Mouse (Mus musculus): ENCODE results near the gene Spp1.

The Spp1 gene

DNA sequence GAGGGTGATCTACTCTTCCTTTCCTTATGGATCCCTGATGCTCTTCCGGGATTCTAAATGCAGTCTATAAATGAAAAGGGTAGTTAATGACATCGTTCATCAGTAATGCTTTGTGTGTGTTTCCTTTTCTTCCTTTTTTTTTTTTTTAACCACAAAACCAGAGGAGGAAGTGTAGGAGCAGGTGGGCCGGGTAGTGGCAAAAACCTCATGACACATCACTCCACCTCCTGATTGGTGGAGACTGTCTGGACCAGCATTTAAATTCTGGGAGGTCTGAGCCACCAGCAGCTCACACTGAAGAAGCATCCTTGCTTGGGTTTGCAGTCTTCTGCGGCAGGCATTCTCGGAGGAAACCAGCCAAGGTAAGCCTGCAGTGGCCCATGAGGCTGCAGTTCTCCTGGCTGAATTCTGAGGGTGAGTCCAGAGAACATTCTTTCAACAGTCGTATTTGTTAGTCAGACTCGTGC lies at the start of gene Spp1:
Gene Spp1 (plus strand): TSS at position 284 of the 467 bp plus-strand sequence.
- no peak for DNase-seq (ENCODE audit: low spot score in 2 of 2)

DNA sequence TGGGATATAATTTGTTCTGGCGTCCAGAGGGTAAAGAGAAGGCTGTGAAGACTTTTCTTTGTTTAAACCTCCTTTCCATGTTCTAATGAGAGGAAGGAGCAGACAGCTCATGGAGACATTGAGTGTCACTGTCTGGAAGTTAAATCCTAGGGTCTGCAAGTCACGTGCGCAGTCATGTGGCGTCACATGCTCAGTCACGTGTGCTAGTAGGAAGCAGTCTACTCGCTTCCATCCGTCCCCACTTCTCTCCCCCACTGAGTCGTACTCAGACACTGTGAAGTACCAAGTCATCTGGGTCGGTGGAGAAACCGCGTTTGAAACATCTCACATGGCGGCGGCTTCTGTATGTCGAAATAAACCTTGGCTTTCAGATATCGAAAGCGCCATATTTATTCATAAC lies 49.4 kb upstream of the Spp1 start:
- DNase-seq (ENCODE audit: low spot score in 2 of 2), result no peak

DNA sequence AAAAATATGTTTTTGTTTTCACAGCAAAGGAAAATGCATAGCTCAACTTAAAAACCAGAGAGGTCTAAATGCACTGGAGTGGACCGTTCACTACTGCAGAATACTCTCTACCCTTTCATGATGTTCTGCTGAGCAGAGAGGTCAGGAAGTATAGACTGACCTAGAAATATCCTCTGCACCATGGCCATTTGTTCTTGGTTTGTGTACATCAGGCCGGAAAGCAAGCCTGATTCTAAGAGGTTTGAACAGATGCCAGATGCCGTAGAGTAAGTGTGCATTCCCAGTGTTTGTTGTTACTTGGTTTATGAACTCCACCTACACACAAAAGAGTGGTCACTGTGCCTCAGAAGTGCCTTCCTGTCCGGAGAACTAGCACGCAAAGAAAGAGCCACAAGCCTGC lies 48.0 kb upstream of the Spp1 start:
- no peak for DNase-seq (ENCODE audit: low spot score in 2 of 2)

DNA sequence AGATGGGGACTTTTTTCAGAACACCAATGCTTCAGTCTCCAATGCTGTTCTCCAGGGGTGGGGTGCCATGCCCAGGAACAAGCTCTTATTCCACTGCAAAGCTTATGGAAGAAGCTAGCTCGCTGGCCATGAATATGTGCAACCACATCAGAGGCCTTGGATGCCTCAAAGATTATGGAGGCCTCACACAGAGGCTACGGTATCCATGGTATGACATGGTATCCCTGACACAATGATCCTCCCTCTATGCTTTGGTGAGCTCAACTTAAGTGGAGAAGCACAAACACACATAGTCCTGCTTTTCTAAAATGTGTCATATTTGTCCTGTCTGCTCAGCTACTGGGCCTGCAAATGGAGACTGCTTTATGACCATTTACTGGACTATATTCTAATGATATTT lies 44.0 kb upstream of the Spp1 start:
- DNase-seq (ENCODE audit: low spot score in 2 of 2), result no peak

DNA sequence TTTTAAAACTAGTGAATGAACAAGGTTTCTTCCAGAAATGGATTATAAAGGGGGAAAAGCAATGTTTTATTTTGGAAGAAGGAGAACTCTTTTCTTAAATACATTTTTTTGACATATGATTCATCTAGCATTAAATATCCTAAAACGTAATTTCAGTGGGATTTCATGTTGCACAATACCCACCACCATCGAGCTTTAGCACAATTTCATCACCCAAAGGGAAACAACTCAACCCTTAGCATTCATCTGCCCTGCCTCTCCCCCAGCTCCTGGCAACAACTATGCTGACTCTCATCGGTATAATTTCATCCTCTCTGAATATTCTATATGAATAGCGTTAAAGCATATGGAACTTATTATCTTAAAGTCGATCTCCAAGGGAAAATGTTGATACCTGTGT lies 42.1 kb upstream of the Spp1 start:
- no peak for DNase-seq (ENCODE audit: low spot score in 2 of 2)

DNA sequence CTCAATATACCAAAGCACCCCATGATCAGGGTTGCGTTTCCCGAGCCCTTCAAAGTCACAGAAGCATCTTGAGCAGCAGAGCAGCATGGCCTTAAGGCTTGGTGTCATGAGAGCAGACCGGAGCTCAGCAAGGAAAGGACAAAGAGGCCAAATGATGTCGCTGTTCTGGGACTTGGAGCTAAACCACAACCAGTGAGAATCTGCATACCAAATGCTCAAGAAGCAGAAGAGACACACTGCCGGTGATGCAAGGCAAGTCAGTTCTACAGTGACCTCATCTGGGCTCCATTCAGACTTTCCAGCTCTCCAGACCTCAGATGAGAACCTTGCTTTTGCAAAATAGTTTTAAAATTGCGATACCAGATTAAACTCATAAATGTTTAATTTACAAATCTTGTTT lies 38.6 kb upstream of the Spp1 start:
- DNase-seq (ENCODE audit: low spot score in 2 of 2), result no peak

DNA sequence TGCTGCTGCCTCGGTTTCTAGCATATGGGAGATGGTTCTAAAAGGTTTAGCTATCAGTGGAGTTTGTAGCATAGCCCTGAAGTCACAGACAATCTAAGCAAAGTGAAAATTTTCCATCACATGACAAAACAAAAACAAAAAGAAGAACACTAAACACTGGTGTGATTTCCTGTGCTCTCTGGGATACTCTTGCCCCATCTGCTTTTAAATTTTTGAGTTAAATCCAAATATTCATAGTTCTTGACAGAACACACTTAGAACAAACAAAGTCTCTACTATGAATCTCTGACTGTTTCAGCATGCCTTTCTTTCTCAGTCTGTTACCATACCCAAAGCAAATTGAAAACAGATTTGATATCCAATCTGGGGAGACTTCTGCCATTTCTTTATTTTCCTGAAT lies 36.9 kb upstream of the Spp1 start:
- no peak for DNase-seq (ENCODE audit: low spot score in 2 of 2)

DNA sequence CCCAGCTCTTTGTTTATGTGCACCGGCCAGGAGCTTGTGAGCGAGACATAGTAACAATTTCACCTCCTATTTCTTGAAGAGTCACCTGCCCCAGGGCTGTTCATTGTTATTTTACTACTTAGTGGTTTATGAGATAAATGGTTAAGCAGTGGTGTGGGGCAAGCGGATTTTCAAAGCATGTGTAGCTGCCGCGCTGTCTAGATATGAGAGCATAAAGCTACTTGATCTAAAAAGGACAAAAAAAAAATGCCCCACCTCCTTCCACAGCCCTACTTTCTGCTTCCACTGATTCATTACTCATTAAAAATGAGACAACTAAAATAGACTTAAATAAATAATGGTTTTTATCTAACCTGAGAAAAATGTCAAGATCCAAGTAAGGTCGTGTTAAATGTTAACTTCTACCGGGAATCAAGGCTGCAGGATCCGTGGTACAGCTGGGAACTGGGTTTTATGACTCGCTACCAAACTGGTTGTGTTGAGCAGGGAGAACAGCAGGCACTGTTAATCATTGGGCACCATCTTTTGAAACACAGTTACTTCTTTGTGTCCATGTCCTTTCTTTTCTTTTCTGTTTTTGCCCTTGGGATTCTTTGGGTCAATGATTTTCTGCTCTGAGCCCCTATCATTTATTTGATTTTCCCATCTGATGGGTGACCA lies 35.5 kb upstream of the Spp1 start:
- no peak for DNase-seq (ENCODE audit: low spot score in 2 of 2)

DNA sequence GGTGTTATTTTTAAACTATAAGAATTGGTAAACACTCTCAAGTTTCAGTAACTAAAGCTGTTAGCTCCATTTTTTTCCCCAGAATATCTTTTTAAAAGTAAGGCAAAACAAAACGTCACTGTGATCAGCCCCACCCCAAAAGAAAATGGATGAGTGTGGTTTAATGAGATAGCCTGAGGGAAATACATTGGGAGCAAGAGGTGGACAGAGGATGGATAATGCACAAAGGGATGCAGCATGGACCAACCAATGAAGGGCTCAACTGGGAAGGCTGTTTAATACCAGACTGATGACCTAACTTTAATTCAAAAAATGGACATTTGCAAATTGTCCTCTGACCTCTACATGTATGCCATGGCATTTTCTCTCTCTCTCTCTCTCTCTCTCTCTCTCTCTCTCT lies 34.9 kb upstream of the Spp1 start:
- no peak for DNase-seq (ENCODE audit: low spot score in 2 of 2)

DNA sequence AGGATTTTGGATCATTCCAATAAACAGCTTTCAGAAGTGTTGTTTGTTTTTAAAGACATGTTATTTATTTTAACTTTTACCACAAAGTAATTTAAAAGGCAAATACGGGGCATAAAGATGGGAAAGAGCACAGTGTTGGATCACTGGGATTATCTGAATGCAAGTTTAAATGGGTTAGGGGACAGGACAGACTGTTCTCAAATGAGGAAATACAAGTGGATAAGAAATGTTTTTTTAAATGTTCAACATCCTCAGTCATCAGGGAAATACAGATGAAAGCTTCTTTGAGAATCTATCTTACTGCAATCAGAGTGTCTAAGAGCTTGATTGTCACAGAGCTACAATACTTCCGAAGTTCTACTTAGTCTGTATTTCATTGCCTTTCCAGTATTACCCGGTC lies 32.3 kb upstream of the Spp1 start:
- no peak for DNase-seq (ENCODE audit: low spot score in 2 of 2)

DNA sequence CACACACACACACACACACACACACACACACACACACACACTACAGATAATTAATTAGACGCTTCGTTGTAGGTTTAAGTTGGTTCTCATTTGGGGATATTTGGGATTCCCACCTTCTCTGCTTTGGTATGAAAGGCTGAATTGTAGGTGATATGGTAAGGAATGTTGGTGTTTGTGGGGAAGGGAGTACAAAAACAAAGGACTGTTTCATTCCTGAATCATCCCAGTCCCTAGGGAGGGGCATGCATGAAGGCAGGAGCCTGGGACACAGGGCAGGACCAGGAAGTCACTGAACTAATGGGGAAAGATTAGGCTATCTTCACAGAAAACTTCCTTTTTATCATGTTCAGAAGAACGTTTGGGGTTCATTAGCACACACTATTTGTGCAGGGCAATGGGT lies 31.6 kb upstream of the Spp1 start:
- DNase-seq (ENCODE audit: low spot score in 2 of 2), result no peak

DNA sequence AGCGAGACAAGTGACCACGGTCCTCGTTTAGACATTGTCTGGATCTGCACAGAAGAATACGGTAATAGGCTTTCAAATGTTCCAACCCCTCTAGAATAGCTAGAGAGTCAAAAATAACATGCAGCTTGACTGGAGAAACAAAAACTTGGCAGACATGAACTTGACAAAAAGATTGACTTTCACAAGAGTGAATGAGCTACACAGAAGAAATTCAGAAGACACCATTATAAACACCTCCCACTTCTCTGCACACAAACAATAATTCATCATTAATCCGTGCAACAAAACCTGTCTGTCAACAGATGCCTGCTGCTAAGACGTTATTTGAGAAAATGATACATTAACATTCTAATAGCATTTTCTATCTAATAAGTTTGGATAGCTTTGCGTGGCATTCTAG lies 30.4 kb upstream of the Spp1 start:
- DNase-seq (ENCODE audit: low spot score in 2 of 2), result no peak

DNA sequence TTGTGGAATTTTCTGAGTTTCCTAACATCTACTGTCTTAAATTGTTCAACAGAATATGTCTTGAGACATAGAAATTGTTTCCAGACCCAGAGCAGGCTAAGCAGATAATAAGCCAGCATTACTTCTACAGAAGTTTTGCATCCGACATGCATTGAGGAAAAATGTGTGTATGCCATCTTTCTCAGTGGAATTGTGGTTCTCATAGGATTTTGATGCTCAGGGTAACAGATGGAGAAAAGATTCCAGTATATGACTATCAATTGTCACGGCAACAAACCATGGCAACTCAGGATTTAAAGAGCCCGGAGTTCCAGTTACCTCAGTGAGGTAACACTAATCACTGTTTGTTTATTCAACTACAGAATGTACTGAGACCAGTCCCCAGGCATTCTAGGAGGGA lies 29.9 kb upstream of the Spp1 start:
- no peak for DNase-seq (ENCODE audit: low spot score in 2 of 2)

DNA sequence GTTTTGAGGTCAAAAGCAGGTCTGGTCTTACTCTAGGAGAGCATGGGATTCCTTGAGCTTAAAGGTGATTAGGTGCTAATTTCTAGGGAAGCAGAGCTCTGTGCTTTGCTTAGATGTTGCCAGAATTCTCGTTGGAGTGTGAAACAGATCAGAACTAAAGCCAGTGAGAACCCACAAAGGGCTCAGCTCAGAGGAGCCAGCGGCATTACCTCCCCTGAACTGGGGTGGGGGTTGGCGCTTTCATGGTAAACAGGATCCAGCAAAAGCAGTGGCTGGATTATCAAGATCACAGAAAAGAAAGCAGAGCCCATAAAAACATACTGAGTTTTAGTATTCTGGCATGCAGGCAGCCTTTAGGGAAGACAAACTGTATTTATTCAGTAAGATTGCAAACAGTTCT lies 28.2 kb upstream of the Spp1 start:
- no peak for DNase-seq (ENCODE audit: low spot score in 2 of 2)

DNA sequence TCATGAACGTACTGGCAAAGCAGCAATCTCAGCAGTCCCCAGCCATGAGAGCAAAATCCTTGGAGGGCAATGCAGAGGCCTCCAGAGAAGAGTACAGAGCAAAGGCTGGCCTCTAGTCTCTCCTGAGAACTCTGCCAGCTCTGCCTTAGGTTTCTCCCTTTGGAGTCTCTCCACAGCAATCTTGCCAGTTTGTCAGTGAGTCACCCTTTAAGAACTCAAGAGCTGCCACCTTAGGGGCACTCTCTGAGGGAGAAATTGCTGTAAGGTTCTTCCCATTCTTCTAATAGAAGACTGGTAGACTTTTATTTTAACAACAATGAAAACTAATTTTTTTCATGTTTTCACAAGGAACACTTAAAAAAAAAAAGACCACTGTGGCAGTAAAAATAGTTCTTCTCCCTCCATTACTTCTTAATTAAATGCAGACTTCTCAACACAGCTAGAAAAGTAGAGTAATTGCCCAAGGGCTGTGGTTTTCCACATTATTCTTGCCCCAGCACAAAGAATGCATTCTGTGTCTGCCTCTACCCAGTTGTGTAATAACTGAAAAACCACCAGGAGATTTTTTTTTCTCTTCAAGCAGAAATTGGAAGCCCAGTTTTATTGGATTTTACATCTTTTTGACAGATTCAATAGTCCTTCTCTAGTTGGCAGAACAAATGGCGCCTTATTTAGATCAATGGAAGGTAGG lies 27.2 kb upstream of the Spp1 start:
- DNase-seq (ENCODE audit: low spot score in 2 of 2), result no peak

DNA sequence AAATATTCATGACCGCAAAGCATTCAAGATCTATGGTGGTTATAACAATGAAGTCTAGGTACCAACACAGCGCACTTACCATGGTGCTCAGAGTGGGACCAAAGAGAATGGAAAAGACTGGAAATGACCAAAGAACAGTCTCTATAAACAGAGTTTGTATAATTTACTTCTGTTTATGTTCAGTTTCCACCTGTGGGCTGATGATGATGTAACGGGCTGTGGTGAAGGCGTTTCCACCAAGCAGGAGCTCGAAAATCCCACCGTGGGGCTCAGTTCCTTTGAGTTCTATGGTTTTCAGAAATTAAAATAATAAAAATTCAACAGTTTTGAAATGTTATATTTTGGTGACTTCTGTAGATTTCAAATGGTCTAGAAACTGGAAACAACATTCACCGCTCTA lies 26.4 kb upstream of the Spp1 start:
- DNase-seq (ENCODE audit: low spot score in 2 of 2), result no peak

DNA sequence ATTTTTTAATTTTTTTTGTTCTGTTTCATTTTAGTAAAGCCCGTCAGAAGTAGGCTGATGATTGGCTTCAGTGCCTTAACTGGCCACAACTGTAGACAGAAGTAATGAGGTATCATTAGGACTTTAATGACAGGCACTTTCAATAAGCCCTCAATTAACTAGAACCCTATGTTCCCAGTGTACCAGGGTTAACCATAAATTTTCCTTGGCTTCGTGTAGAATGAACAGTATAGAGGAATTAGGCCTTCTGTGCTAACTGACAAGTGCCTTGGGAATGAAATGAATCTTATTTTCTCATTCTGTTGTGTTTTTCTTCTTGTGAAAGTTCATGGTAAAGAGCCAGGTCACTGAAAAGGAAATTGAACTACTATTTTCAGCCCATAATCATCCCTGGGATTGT lies 18.9 kb upstream of the Spp1 start:
- DNase-seq (ENCODE audit: low spot score in 2 of 2), result no peak

DNA sequence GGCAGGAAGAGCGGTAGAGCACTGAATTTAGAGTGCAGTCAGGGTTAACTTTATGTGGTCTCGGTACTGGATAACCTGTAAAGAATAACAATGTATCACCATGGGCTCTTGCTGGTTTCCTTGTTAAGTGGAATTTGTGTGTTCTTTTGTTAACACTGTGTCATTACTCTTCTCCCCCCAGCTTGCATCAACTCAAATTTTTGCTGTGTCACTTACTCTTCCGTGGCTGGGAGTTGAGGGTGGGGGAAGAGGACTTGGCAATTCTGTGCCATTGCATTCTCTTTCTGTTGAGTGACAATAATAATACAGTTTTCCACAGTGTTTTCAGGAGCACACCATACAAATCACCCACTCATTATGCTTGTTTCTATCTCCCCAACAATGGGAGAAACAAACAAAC lies 17.9 kb upstream of the Spp1 start:
- no peak for DNase-seq (ENCODE audit: low spot score in 2 of 2)

DNA sequence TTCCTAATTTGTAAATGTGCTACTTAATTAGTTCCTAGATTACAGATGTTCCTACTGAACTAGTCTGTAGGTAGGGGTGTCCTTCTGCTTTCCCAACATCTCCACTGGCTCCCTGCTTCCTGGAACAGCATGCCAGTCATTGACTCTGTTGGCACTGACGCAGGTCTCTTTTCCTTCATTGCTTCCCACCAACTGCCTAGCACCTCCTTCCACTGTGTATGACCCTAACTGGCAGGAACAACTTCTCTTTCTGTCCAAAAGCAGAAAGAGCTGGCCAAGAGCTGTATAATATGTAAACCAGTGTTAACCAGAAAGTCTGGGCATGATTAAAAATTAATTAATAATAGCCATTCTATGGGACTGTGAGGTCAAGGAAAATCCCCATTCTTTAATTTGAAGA lies 17.2 kb upstream of the Spp1 start:
- no peak for DNase-seq (ENCODE audit: low spot score in 2 of 2)

DNA sequence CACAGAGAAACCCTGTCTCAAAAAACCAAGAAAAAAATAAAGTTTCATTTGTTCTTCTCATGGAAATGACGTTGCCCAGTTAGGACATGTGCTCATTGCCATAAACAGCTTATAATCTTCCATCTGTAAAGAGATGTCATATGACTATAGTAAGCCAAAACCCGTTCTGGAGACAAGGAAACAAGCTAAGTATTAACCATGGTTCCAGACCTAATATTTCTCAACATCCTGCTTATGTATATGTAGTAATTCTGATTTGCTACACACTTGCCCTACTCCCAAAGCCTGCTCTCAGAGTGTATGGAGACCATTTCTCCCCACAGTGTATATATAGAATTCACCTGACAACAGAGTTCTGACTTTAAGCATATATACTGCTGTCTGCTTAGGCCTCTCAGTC lies 12.9 kb upstream of the Spp1 start:
- no peak for DNase-seq (ENCODE audit: low spot score in 2 of 2)

DNA sequence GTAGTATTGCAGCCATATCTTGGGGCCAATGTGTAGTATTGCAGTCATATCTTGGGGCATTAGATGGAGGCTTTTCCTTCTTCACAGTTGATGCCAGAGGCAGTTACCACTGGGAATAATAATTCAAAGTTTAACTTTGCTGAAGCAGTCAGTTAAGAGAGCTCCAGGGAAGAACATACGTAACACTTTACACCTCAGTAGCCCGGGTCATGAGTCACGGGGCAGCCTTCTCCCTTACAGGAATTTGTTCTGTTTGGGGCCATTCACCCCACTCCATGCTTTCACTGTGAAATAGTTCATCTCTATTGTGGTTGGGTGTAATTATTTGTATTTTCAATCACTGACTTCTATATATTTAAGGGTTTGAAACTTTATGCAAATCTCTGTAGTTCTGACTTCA lies 11.1 kb upstream of the Spp1 start:
- DNase-seq (ENCODE audit: low spot score in 2 of 2), result no peak

DNA sequence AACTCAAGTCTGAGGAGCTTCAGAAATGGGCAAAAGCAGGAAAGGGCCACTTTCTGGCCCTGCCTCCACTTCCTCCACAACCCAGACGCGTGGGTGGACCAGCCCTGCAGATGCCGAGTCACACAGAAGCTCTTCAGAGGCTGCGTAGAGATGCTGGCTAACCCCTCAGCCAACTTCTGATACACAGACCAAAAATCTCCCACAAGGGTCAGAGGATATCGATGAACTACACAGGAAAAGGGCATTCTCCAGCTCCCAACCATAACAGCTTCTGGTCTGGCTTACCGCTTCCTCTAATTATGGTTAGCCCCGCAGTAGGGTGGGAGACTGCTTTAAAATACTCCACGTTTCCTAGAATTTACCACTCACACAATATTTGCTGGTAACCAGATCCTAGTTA lies 9.0 kb upstream of the Spp1 start:
- no peak for DNase-seq (ENCODE audit: low spot score in 2 of 2)

DNA sequence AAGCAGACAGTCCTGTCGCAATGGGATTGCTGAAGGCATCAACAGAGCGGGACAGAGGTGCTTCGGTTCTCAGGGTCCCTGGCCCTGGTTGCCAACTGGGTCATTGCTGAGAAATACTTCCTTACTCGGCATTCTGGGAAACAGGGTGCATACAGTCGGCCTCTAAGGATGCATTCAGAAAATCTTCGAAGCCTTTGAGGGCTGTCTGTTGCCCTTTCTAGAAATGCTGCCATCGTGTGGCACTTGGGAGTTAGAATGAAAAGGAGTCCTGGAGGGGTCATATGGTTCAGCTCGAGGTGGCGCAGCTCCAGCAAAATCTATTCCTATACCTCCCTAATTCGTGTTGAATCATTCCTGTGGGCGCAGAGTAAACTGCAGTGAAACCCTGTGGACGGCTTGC lies 2.0 kb upstream of the Spp1 start:
- DNase-seq (ENCODE audit: low spot score in 2 of 2), result peak in 1 of 2 experiments; percentile 21
